Mouse (Mus musculus) CD4-positive, CD25-positive, alpha-beta regulatory T cell (primary cell): ENCODE data around the gene Fam13c. TPM values are rescaled to one million over a fixed set of nuclear protein-coding genes. Genes with fewer than 3 reads are reported as not detected.

Experiments
- polyA plus RNA-seq: library from polyadenylated mRNA; unstranded; fragments of 100-300 nt; shearing (Covaris generic); gene quantifications from one replicate; pipeline ENCODE4 v1.2.1, GENCODE M21; 2017

Fam13c gene
- not detected for polyA plus RNA-seq

GRCm38 (mm10) chr10:70439676-70440521, at the start of gene Fam13c:
Gene Fam13c, plus strand, starts transcription at chr10:70440481.

Other genes starting within 250 kb of the Fam13c start
- gene Mrln, start 235.8 kb upstream of the Fam13c start, polyA plus RNA-seq = not detected
- 0.12 TPM for gene Slc16a9, start 195.4 kb upstream of the Fam13c start, polyA plus RNA-seq
- gene Phyhipl, start 215.5 kb downstream of the Fam13c start, polyA plus RNA-seq = not detected